Mouse (Mus musculus): Measurements from ENCODE around the gene Lrrc10b. TPM values are rescaled to one million over a fixed set of nuclear protein-coding genes. Genes with fewer than 3 reads are reported as not detected.

Gene Lrrc10b
- 44.2 TPM for polyA plus RNA-seq (2015; fragmentation: Illumina TruSeq; extraction: RNeasy Lipid Tissue Mini Kit (QIAGEN cat#74804); ENCODE audit: low read depth, low replicate concordance)

DNA sequence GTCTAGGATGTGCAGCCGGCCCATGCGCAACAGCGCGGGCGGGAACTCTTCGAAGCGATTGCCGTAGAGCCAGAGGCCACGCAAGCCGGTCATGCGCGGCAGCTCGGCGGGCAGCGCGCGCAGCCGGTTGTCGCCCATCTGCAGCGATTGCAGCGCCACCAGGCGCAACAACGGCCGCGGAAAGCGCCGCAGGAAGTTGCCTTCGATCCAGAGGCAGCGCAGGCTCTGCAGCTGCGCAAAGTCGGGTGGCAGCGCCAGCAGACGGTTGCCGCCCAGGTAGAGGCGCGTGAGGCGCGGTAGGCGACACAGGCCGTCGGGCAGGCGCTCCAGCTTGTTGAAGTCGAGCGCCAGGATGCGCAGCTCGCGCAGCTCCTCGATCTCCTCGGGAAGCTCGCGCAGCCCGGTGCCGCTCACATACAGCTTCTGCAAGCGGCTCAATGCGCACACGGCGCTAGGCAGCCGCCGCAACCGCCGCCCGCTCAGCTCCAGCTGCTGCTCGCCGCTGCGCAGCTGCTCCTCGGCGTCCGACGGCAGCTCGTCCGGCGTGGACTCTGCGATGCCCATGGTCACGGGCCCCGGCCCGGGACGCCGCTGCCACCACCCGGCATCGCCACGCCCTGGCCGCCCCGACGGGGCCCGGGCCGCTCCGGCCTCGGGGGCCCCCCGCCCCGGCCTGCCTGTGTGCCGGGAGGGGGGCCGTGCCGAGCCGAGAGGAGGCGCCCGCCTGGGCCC, at the start of gene Lrrc10b:
TSS of gene Lrrc10b (minus strand) at position 722 of the 732 bp plus-strand sequence.

DNA sequence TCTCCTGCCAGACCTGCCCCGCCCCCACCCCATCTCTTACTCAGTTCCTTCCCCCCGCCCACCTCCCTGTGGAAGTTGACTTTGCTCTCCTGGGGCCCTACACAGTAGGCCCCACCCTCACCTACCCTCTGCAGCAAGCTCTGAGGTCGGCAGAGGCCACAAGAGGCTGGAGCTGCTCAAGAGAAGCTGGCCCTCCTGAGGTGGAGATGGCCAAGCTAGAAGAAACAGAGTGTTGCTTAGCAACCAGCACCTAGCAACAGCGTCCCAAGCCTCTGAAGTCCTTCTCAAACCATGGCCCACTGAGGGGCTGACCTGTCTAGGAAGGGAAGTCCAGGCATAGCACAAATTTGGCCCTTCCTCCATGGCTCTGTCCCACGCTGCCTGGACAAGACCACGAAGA, 25.4 kb upstream of the Lrrc10b start, which contains the start of gene Ppp1r32:
TSS of gene Ppp1r32 (minus strand) at position 226 of the 400 bp plus-strand sequence.

Other genes starting within 250 kb of the Lrrc10b start
- 27.4 TPM for gene Myrf, start 216.7 kb downstream of the Lrrc10b start, polyA plus RNA-seq (2015; fragmentation: Illumina TruSeq; extraction: RNeasy Lipid Tissue Mini Kit (QIAGEN cat#74804); ENCODE audit: low read depth, low replicate concordance)
- 48.5 TPM for gene Dagla, start 152.6 kb downstream of the Lrrc10b start, polyA plus RNA-seq (2015; fragmentation: Illumina TruSeq; extraction: RNeasy Lipid Tissue Mini Kit (QIAGEN cat#74804); ENCODE audit: low read depth, low replicate concordance)
- gene Syt7, start 68.4 kb downstream of the Lrrc10b start, polyA plus RNA-seq (2015; fragmentation: Illumina TruSeq; extraction: RNeasy Lipid Tissue Mini Kit (QIAGEN cat#74804); ENCODE audit: low read depth, low replicate concordance): 134 TPM
- gene Ppp1r32, start 25.5 kb upstream of the Lrrc10b start, polyA plus RNA-seq (2015; fragmentation: Illumina TruSeq; extraction: RNeasy Lipid Tissue Mini Kit (QIAGEN cat#74804); ENCODE audit: low read depth, low replicate concordance): 1.9 TPM
- 67.8 TPM for gene Cpsf7, start 67.8 kb upstream of the Lrrc10b start, polyA plus RNA-seq (2015; fragmentation: Illumina TruSeq; extraction: RNeasy Lipid Tissue Mini Kit (QIAGEN cat#74804); ENCODE audit: low read depth, low replicate concordance)
- 84.3 TPM for gene Sdhaf2, start 68.7 kb upstream of the Lrrc10b start, polyA plus RNA-seq (2015; fragmentation: Illumina TruSeq; extraction: RNeasy Lipid Tissue Mini Kit (QIAGEN cat#74804); ENCODE audit: low read depth, low replicate concordance)
- 15.9 TPM for gene Tmem216, start 98.8 kb upstream of the Lrrc10b start, polyA plus RNA-seq (2015; fragmentation: Illumina TruSeq; extraction: RNeasy Lipid Tissue Mini Kit (QIAGEN cat#74804); ENCODE audit: low read depth, low replicate concordance)
- 11.4 TPM for gene Cyb561a3, start 119.7 kb upstream of the Lrrc10b start, polyA plus RNA-seq (2015; fragmentation: Illumina TruSeq; extraction: RNeasy Lipid Tissue Mini Kit (QIAGEN cat#74804); ENCODE audit: low read depth, low replicate concordance)
- gene Tmem138, start 119.9 kb upstream of the Lrrc10b start, polyA plus RNA-seq (2015; fragmentation: Illumina TruSeq; extraction: RNeasy Lipid Tissue Mini Kit (QIAGEN cat#74804); ENCODE audit: low read depth, low replicate concordance): 14.1 TPM
- 149 TPM for gene Ddb1, start 147.9 kb upstream of the Lrrc10b start, polyA plus RNA-seq (2015; fragmentation: Illumina TruSeq; extraction: RNeasy Lipid Tissue Mini Kit (QIAGEN cat#74804); ENCODE audit: low read depth, low replicate concordance)
- gene Tkfc, start 148.2 kb upstream of the Lrrc10b start, polyA plus RNA-seq (2015; fragmentation: Illumina TruSeq; extraction: RNeasy Lipid Tissue Mini Kit (QIAGEN cat#74804); ENCODE audit: low read depth, low replicate concordance): 11.8 TPM
- 0.21 TPM for gene Vwce, start 176.7 kb upstream of the Lrrc10b start, polyA plus RNA-seq (2015; fragmentation: Illumina TruSeq; extraction: RNeasy Lipid Tissue Mini Kit (QIAGEN cat#74804); ENCODE audit: low read depth, low replicate concordance)
- not detected for gene Pga5, start 220.6 kb upstream of the Lrrc10b start, polyA plus RNA-seq (2015; fragmentation: Illumina TruSeq; extraction: RNeasy Lipid Tissue Mini Kit (QIAGEN cat#74804); ENCODE audit: low read depth, low replicate concordance)
- gene Vps37c, start 231.3 kb upstream of the Lrrc10b start, polyA plus RNA-seq (2015; fragmentation: Illumina TruSeq; extraction: RNeasy Lipid Tissue Mini Kit (QIAGEN cat#74804); ENCODE audit: low read depth, low replicate concordance): 20.6 TPM